Mouse (Mus musculus) neural tube, embryonic 14.5 days (tissue): ENCODE results near the gene Pde7b. TPM values are rescaled to one million over a fixed set of nuclear protein-coding genes. Genes with fewer than 3 reads are reported as not detected.

Experiments used
- ATAC-seq: fragments of 200-750 bp; cut with Nextera tagmentation; 2 replicates; pipeline ENCODE4 v1.8.0; 2017; ENCODE audit warnings: low read depth, mild to moderate bottlenecking, moderate TSS enrichment, moderate library complexity
- H3K27ac ChIP-seq: fragments of 300-500 bp; sonication (generic); 2 replicates; pipeline ENCODE4 v1.5.1; 2014; ENCODE audit warnings: low read depth, mild to moderate bottlenecking, control low read depth, low read length, moderate library complexity, mixed read lengths
- H3K27me3 ChIP-seq: fragments of 300-500 bp; sonication (generic); 2 replicates; pipeline ENCODE4 v1.6.1; 2014; ENCODE audit warnings: low read length; ENCODE audit not compliant: control insufficient read depth, insufficient read depth
- H3K36me3 ChIP-seq: fragments of 300-500 bp; sonication (generic); 2 replicates; pipeline ENCODE4 v1.6.1; 2014; ENCODE audit warnings: low read length, mixed read lengths; ENCODE audit not compliant: control insufficient read depth, insufficient read depth
- H3K4me1 ChIP-seq: fragments of 300-500 bp; sonication (generic); 2 replicates; pipeline ENCODE4 v1.6.1; 2014; ENCODE audit warnings: low read length; ENCODE audit not compliant: control insufficient read depth, insufficient read depth
- H3K4me2 ChIP-seq: fragments of 300-500 bp; sonication (generic); 2 replicates; pipeline ENCODE4 v1.6.1; 2014; ENCODE audit warnings: mild to moderate bottlenecking, low read depth, low read length, control low read depth
- H3K4me3 ChIP-seq: fragments of 300-500 bp; sonication (generic); 2 replicates; pipeline ENCODE4 v1.5.1; 2014; ENCODE audit warnings: low read depth, low read length, control low read depth, mixed read lengths
- H3K9ac ChIP-seq: fragments of 300-500 bp; sonication (generic); replicated peaks from 2 replicates; pipeline ENCODE4 v1.6.1; 2014; ENCODE audit warnings: low read depth, mild to moderate bottlenecking, control low read depth, low read length, mixed read lengths
- H3K9me3 ChIP-seq: fragments of 300-500 bp; sonication (generic); 2 replicates; pipeline ENCODE4 v1.6.1; 2016; ENCODE audit warnings: low read length; ENCODE audit not compliant: control insufficient read depth
- WGBS: fragments of 180-500 bp; shearing (Covaris S2); extraction: QIAGEN DNeasy Blood & Tissue Kit; methylation state at CpG from one replicate; pipeline ENCODE4 v1.1.7; 2014; 5-methylcytosine and 5-hydroxymethylcytosine counted together
- polyA plus RNA-seq: library from polyadenylated mRNA; unstranded; fragments of >200 nt; fragmentation: Nextera tagmentation; extraction: Ambion mirVana; gene quantifications from 2 replicates; pipeline ENCODE4 v1.2.1, GENCODE M21; 2014

The Pde7b gene
- polyA plus RNA-seq, 1 experiment from 2014 or later, result 3.2 TPM

DNA sequence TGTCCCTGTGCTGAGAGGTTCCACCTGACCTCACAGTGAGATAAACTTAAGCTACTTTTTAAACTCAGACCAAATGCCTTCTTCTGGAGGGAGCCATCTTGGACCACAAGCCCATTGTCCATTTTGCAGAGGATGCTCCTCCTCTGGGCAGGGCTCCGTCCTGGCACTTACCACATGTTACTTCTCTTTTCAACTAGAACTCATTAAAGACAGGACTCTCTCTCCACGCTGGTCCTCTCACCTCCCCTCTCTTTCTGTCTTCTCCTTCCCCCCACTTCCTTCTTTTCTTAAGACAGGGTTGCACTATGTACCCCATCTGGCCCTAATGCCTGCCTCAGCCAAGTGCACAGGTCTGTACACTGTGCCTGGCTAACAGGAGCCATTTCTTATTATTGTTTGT is 217.8 kb downstream of the Pde7b start:
- H3K27ac ChIP-seq, result no peak overlapping the region
- H3K9ac ChIP-seq, result no peak overlapping the region
- no peaks in the 10 kb centered on the region for H3K36me3 ChIP-seq
- H3K4me2 ChIP-seq, result no peak overlapping the region
- 84% methylated on average over 2 of the region's 2 CpGs for WGBS
- ATAC-seq, result no peak
- no peaks in the 10 kb centered on the region for H3K27me3 ChIP-seq
- no peaks in the 10 kb centered on the region for H3K4me1 ChIP-seq
- no peaks in the 10 kb centered on the region for H3K9me3 ChIP-seq
- H3K4me3 ChIP-seq, result no peak overlapping the region

DNA sequence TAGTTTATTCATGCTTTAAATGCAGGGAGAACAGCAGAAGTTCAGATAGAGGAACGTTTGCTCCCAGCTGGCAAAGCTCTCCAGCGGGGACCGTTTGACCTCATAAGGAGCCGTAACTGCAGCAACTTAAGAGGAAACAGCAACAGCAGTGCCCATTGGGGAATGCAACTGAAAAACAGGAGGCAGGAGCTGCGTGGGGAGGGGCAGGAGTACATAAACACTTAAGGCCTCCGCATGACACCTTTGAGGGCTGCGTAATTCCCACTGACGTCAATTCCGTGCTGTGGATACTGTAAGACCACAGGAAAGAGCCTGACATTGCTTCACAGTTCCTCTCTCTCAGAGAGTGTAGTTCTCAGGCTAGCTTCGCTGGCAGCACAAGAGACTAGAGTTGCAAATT is 219.4 kb downstream of the Pde7b start:
- Histone ChIP-seq H3K36me3 (no peaks in the 10 kb centered on the region), H3K4me3 (no peak overlapping the region), H3K9ac (no peak overlapping the region), H3K4me2 (no peak overlapping the region), H3K9me3 (no peaks in the 10 kb centered on the region), H3K27ac (no peak overlapping the region), H3K4me1 (no peaks in the 10 kb centered on the region), H3K27me3 (no peaks in the 10 kb centered on the region)
- ATAC-seq, result no peak
- WGBS, result 70% methylated on average over 10 of the region's 10 CpGs

DNA sequence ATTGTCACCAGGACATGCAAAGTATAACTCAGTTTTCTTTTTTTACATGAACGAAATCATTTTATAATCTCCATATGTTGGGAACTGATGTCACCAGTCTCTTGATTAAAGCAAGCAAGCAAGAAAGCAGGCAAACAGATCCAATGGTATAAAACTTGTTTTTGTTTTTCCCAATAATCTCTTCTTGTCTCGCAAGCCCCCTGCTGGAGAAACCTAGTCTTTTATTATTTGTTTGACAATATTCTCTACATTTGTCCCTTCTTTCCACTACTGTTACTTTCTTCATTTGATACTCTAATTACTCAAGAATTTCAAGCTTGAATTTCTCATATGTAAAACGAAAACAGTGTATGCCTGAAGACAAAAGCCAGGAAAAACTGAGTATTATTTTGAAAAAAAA is 220.1 kb downstream of the Pde7b start:
- H3K4me1 ChIP-seq, result no peaks in the 10 kb centered on the region

DNA sequence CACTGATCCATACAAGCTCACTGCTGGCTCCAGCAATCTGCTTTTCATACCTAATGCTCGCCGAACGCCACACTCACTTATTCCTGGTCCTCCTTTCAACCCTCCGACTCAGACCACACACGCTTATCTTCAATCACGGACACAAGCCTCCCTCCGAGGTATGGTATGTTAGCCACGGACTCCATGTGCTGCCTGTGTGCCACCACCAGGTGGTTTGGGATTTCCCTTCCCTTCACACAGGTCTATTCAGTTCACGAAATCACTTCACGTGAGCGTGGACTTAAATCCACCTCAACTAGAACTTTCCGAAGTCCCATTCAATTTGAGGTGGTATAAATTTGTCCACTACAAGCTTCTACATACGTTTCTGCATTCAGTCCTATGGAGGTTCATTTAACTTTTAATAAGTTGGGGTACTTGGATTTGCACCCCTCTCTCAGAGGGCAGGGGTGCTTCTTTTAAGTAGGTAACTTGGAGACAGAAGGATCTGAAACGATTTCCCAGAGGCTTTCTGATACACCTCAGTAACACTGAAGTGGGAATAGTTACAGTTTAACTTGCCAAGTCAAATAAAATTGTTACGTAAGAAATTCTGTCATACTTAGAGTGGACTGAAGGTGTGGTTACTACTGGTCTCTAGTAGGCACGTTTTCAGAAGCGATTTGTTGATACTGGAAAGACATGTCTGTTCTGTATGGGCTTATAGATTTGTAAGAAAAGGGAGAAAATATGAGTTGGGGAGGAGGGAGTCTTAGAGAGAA is 221.4 kb downstream of the Pde7b start:
- no peaks in the 10 kb centered on the region for H3K36me3 ChIP-seq
- ATAC-seq, result no peak
- no peaks in the 10 kb centered on the region for H3K27me3 ChIP-seq
- no peaks in the 10 kb centered on the region for H3K9me3 ChIP-seq
- no peak overlapping the region for H3K27ac ChIP-seq
- no peaks in the 10 kb centered on the region for H3K4me1 ChIP-seq
- H3K4me3 ChIP-seq, result no peak overlapping the region
- H3K4me2 ChIP-seq, result no peak overlapping the region
- WGBS, result 92% methylated on average over 17 of the region's 17 CpGs
- H3K9ac ChIP-seq, result no peak overlapping the region

More for the DNA sequence above, 220.1 kb downstream of the Pde7b start:
- no peak overlapping the region for H3K4me2 ChIP-seq
- WGBS, result 89% methylated on average over 3 of the region's 3 CpGs
- H3K36me3 ChIP-seq, result no peaks in the 10 kb centered on the region
- no peaks in the 10 kb centered on the region for H3K9me3 ChIP-seq
- no peak overlapping the region for H3K27ac ChIP-seq
- no peaks in the 10 kb centered on the region for H3K27me3 ChIP-seq
- no peak overlapping the region for H3K9ac ChIP-seq
- no peak overlapping the region for H3K4me3 ChIP-seq
- no peak for ATAC-seq

DNA sequence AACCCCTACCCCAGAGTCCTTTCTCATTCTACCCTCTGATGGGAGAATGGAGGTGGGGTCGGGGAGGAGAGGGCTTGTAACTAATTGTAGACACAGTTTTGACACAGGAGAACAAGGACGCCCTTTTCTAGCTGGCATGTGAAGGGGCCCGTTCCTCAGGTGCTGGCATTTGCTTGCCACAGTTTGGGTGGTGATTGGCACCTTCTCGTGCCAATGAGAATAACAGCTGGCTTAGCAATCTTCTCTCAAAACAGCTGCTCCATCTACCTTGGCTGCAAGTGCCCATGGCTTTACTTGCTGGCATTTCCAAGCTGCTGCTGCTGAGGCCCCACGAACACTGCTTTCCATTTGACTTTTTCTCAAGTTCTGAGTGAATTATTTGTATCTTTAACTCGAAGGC is 223.7 kb downstream of the Pde7b start:
- WGBS, result 86% methylated on average over 6 of the region's 6 CpGs

DNA sequence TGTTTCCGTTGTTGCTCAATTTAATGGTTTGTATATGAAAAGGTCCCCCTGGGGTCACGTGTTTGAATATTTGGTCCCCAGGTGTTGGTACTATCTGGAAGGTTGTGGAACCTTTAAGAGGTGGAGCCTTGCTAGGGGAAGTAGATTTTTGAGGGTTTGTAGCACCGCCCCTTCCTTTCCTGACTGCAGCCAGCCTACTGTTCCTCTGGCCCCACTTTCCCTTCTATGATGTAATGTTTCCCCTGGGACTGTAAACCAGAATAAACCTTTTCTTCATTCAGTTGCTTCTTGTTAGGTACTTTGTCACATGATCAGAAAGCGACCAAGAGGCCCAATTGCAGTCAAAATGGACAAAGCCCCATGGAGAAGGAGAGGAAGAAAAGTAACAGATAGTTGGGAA is 229.8 kb downstream of the Pde7b start:
- no peaks in the 10 kb centered on the region for H3K4me1 ChIP-seq
- 93% methylated on average over 4 of the region's 4 CpGs for WGBS
- H3K27me3 ChIP-seq, result no peaks in the 10 kb centered on the region
- H3K36me3 ChIP-seq, result no peaks in the 10 kb centered on the region
- H3K27ac ChIP-seq, result no peak overlapping the region
- H3K4me2 ChIP-seq, result no peak overlapping the region
- H3K9ac ChIP-seq, result no peak overlapping the region
- no peak for ATAC-seq
- no peaks in the 10 kb centered on the region for H3K9me3 ChIP-seq
- H3K4me3 ChIP-seq, result no peak overlapping the region

More for the DNA sequence above, 223.7 kb downstream of the Pde7b start:
- Histone ChIP-seq H3K4me2 (no peak overlapping the region), H3K27me3 (no peaks in the 10 kb centered on the region), H3K4me3 (no peak overlapping the region), H3K27ac (no peak overlapping the region), H3K9me3 (no peaks in the 10 kb centered on the region), H3K36me3 (no peaks in the 10 kb centered on the region), H3K9ac (no peak overlapping the region), H3K4me1 (no peaks in the 10 kb centered on the region)
- ATAC-seq, result no peak

DNA sequence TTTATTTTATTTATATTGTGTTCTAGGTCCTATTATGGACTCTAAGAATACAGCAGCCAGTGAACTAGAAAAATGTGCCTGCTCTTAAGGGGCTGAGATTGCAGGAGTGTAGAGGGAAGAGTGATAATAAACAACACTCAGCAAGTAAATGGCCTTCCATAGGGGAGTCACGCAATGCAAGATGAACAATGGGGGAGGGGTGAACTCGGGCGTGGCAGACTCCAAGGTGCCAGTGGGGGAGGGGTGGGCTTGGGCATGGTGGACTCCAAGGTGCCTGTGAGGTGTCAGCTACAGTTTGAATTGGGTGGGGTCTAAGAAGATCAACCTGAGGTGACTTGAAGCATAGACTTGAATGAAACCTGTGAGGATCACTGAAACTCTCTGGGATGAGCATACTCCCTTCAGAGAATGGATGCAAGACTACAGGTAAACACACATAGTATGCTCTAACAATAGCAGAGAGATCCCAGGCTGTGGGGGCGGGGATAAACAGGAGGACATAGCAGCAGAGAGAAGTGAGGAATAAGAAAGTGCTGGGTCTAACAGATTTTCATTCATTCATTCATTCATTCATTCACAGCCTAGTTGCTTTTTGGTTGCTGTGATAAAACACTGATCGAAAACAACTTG is 230.9 kb downstream of the Pde7b start:
- Histone ChIP-seq H3K9ac (no peak overlapping the region), H3K36me3 (no peaks in the 10 kb centered on the region), H3K4me1 (no peaks in the 10 kb centered on the region), H3K27ac (no peak overlapping the region), H3K27me3 (no peaks in the 10 kb centered on the region), H3K4me2 (no peak overlapping the region), H3K9me3 (no peaks in the 10 kb centered on the region), H3K4me3 (no peak overlapping the region)
- WGBS, result 83% methylated on average over 5 of the region's 5 CpGs
- no peak for ATAC-seq

DNA sequence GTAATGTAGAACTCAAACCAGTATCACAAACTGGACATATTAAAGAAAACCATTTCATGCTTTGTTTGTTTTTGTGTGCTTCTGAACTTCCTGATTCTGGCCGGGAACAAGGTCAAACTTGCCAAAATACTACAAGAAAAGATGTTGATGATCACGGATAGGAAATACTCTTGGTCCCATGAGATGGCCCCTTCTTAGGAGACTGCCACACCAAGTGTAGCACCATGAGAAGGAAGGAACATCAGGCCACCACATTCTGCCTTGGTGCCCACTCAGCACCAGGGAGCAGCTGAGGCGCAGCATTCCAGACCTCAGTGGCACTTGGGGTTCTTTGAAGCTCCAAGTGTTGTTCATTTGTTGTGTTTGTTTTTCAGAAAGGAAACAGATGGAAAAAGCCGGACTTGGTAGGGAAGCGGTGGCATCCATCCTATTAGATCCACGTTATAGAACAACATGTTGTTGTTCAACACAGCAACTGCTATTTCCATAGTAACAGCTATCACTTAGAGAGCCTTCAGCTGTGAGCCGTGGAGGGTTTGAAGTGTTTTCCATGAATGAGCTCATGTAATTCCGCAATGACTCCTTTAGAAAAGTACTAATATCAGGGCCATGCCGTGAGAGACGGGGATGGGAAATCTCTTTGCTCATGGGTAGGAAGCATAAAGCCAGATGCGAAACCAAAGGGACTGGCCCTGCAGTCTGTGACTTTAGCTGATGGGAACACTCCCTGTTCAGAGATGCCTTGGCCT is 232.5 kb downstream of the Pde7b start:
- WGBS, result 66% methylated on average over 11 of the region's 11 CpGs
- H3K27me3 ChIP-seq, result no peaks in the 10 kb centered on the region
- no peaks in the 10 kb centered on the region for H3K4me1 ChIP-seq
- H3K9ac ChIP-seq, result no peak overlapping the region
- H3K4me3 ChIP-seq, result no peak overlapping the region
- H3K27ac ChIP-seq, result no peak overlapping the region
- H3K9me3 ChIP-seq, result no peaks in the 10 kb centered on the region
- no peak for ATAC-seq
- H3K36me3 ChIP-seq, result no peaks in the 10 kb centered on the region
- H3K4me2 ChIP-seq, result no peak overlapping the region

DNA sequence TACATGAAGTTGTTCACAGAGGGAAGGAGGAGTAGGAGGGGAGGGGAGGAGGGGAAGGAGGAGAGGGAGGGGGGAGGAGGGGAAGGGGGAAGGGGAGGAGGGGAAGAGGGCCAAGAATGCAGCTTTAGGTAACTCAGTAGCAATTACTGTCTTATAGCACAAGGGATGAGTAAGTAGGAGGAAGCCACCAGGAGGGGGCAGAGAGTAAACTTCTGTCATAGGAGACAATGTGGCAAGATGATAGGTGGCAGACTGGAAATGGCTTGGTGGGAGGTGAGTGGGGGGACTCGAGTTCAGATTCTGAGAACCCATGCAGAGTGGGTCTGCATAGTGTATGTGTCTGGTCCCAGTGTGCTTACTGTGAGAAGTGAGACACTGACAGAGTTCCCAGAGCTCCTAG is 234.1 kb downstream of the Pde7b start:
- 46% methylated on average over 1 of the region's 1 CpGs for WGBS
- no peak for ATAC-seq
- no peak overlapping the region for H3K4me2 ChIP-seq
- H3K4me1 ChIP-seq, result no peaks in the 10 kb centered on the region
- H3K9ac ChIP-seq, result no peak overlapping the region
- H3K27ac ChIP-seq, result no peak overlapping the region
- H3K27me3 ChIP-seq, result no peaks in the 10 kb centered on the region
- no peaks in the 10 kb centered on the region for H3K36me3 ChIP-seq
- no peak overlapping the region for H3K4me3 ChIP-seq
- no peaks in the 10 kb centered on the region for H3K9me3 ChIP-seq
